Mouse (Mus musculus): ENCODE results near the gene Shf.

Shf gene

GRCm38 (mm10) chr2:122302574-122303241 is 66.3 kb downstream of the Shf start:
- peak; percentile 83 for DNase-seq (ENCODE audit: low read depth, low spot score)

- DNase-seq (ENCODE audit: low read depth, low spot score), result no peak
Measured at GRCm38 (mm10) chr2:122301921-122302573, 66.9 kb downstream of the Shf start.

DNA sequence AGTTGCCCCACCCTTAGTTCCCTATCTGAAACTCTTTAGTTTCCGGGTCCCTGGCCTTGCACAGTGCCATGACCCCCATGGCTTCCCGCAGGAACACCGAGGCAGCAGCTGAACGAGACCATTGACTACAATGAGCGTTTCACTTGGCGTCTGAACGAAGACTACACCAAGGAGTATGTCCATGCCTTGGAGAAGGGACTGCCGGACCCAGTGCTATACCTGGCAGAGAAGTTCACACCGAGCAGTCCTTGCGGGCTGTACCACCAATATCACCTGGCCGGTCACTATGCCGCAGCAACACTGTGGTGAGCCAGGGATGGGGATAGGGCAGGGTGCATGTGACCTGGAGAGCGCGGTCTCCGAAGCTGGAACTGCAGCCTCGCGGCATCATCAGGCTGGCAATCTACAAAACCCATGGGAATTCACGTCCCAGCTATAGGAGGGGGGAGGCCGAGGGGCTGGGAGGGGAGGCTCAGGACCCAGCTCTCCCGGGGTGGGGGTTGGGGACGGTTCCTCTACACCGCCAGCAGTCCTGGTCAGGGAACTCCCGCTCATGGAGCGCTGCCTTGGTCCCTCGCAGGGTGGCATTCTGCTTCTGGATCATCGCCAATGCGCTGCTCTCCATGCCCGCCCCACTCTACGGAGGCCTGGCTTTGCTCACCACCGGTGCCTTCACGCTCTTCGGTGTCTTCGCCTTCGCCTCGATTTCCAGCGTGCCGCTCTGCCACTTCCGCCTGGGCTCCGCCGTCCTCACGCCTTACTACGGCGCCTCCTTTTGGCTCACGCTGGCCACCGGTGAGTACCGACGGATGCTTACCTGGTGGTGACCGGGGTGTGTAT is 67.7 kb downstream of the Shf start:
- DNase-seq (ENCODE audit: low read depth, low spot score), result no peak

DNA sequence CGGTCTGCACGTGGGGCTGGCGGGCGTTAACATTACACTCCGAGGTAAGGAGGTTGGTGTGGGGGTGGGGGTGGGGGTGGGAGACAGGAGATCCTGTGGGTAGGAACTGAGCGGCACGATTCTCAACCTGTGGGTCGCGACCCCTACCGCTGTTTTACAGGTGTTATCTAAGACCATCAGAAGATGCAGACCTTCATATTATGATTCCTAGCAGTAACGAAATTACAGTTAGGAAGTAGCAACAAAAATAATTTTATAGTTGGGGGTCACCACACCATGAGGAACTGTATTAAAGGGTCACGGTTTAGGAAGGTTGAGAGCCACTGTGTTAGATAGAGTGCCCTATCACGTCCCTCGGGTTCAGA is 68.3 kb downstream of the Shf start:
- no peak for DNase-seq (ENCODE audit: low read depth, low spot score)

DNA sequence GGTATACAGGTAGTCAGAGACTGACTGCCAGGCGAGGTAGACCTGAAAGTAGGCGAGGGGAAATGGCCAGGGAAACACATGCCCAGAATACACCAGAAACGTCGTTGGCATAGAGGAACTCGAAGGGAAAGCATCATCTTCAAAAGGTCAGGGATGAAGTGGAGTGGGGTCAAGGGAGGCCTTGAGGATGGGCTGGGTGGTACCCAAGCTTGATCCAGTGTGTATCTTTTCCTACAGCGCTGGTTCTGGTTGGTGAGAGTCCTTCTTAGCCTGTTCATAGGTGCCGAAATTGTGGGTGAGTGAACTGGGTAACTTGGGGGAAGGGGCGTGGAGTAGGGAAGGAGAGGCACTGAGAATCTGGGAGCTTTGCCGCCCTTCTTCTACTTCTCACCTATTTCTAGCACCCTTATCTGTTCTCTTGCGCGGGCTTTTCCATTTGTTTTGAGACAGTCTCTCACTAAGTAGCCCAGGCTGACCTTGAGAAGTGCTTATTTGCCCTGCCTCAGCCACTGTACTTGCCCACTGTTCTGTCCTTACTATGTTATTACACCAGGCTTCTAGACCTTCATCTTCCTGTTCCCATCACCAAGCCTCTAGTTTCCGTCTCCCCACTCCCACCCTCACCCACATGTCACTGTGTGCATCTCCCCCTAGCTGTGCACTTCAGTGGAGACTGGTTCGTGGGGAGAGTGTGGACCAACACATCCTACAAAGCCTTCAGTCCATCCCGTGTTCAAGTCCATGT is 68.9 kb downstream of the Shf start:
- no peak for DNase-seq (ENCODE audit: low read depth, low spot score)

All from 3T3-L1 (cell line).